Mouse (Mus musculus) cerebellum, adult 18-20 months (tissue): ENCODE data around the gene Nrp2.

Experiments used
- DNase-seq, 2 experiments: peaks; one replicate each; pipeline ENCODE4 v3.0.0; 2021

Gene Nrp2

GRCm38 (mm10) chr1:62752661-62753333 lies 49.7 kb downstream of the Nrp2 start:
- DNase-seq, result no peak

GRCm38 (mm10) chr1:62754066-62754835 lies 51.2 kb downstream of the Nrp2 start:
- no peak for DNase-seq

- no peak for DNase-seq
Measured at GRCm38 (mm10) chr1:62760086-62760485, 57.0 kb downstream of the Nrp2 start.

DNA sequence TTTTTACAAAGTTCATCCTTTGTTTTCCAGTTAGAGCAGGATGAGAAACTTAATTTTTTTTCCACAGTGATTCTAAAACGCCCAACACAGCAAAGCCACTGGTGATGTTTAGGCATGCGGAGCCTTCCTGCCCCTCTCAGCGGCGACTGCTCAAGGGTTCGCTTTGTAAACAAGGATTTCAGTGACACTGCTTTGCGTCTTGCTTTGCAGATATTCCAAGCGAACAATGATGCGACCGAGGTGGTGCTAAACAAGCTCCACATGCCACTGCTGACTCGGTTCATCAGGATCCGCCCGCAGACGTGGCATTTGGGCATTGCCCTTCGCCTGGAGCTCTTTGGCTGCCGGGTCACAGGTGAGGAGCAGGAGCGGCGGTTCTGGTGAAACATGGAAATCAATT lies 57.5 kb downstream of the Nrp2 start:
- DNase-seq, result no peak

- DNase-seq, result no peak
Measured at GRCm38 (mm10) chr1:62763779-62764178, 60.7 kb downstream of the Nrp2 start.

- DNase-seq, result no peak
Measured at GRCm38 (mm10) chr1:62765171-62765570, 62.1 kb downstream of the Nrp2 start.

- DNase-seq, result no peak
Measured at GRCm38 (mm10) chr1:62766766-62767165, 63.7 kb downstream of the Nrp2 start.

- no peak for DNase-seq
Measured at GRCm38 (mm10) chr1:62767611-62768010, 64.5 kb downstream of the Nrp2 start.

DNA sequence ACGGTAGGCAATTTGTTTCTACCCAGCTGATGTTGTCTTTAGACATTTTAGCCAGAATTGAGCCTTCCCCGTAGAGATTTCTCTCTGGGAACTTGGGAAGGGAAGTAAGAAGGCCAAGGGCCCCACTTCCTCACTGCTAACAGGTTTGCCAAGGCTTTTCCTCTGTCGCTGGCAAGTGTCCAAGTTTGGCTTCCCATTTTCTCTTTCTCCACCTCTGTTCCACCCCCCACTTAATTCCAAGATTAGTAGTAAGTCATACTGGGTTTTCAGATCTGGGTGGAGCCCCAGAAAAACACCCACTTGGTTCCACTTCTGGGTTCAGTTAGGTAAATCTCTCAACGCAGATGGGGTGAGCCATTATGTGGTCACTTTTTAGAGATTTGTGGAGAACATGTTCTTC lies 67.5 kb downstream of the Nrp2 start:
- DNase-seq, result no peak

DNA sequence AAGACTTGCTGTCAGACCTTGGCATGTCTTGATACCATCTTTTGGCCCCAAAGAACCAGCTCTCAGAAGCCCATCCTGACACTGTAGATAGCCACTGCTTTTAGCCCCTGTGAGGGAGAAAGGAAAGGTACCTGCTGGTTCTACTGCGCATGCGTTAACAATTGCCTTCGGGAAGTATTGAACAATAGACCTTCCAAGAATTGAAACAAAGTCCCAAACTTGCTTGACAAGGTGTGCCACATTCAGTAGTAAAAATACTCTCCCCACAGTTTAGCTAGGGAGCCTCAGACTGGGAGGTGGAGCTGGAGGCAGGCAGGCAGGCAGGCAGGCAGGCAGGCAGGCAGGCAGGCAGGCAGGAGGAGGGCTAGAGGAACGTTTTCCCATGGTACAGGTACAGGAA lies 69.3 kb downstream of the Nrp2 start:
- no peak for DNase-seq

GRCm38 (mm10) chr1:62773105-62773920 lies 70.2 kb downstream of the Nrp2 start:
- DNase-seq, result no peak

- DNase-seq, result no peak
Measured at GRCm38 (mm10) chr1:62773921-62774191, 70.8 kb downstream of the Nrp2 start.

- no peak for DNase-seq
Measured at GRCm38 (mm10) chr1:62774288-62775218, 71.5 kb downstream of the Nrp2 start.

DNA sequence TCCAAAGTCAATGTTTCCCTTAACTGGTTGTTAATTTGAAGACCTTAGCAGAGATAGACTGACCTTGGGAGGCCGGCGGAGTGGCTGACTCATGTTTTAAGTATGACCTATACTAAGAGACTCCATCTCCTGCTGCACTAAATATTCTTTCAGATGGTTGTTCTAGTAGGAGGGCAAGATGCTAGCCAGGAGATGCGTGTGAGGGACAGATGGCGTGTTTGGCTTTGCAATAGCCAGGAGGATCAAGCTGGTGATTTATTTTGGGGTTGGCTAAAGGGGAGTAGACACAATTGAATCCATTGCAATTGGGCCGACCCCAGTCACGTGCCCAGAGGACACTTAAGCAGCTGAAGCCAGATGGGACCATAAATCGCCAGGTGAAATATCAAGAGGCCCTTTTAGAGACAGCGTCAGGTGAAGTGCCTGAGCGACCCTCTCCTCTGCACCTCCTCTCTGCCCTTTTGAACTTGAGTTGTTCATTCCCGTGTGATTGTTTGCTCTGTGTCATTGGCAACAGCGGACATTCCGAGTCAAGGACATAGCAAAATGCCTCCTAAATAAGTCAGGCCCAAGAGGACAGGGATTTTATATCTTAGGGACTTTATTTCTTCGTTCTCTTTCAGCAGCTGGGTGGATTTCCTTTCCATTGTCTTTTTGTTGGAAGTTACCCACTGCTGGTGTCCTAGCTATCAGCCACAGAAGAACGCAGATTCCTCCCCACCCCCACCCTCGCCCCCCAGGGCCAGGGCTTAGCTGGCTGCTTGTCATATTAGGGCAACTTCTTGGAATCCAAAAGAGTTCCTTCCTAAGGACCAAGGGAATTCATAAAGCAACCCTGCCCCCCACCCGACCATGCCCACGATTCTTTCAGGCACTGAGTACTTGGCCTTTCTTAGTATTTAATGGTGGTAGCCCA lies 74.5 kb downstream of the Nrp2 start:
- peak; percentile 79 to 86 for DNase-seq

GRCm38 (mm10) chr1:62778910-62779309 lies 75.8 kb downstream of the Nrp2 start:
- DNase-seq, result no peak

GRCm38 (mm10) chr1:62780068-62780761 lies 77.1 kb downstream of the Nrp2 start:
- no peak for DNase-seq

GRCm38 (mm10) chr1:62782155-62782554 lies 79.1 kb downstream of the Nrp2 start:
- no peak for DNase-seq

GRCm38 (mm10) chr1:62782573-62782972 lies 79.5 kb downstream of the Nrp2 start:
- DNase-seq, result peak; percentile 52 to 63

DNA sequence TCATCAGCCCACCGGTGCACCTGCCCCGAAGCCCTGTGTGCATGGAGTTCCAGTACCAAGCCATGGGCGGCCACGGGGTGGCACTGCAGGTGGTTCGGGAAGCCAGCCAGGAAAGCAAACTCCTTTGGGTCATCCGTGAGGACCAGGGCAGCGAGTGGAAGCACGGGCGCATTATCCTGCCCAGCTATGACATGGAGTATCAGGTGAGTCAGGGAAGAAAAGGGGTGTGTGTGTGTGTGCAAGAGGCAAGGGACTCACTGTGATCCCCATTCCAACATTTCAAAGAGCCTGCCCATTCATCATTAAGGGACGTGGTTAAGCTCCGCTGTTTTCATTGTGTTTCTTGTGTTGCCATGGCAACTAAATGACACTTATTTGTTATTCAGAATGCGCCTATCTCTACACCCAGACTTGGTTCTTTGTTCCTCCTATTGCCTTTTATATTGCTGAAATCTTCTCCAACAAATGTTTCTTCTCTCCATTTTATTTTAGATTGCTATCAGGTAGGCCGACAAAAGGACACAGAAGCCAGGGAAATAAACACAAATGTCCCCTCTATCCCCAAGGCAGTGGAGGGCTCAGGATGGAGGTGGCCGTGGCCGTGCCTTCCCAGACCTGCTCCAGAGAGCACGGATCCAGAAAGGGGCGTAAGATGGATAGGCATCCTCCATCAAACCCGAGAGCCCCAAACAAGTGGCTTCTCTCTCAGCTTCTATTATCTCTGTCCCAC lies 80.4 kb downstream of the Nrp2 start:
- peak; percentile 38 to 51 for DNase-seq

- peak; percentile 88 to 89 for DNase-seq
Measured at GRCm38 (mm10) chr1:62784084-62784392, 81.0 kb downstream of the Nrp2 start.
